Mouse (Mus musculus): ENCODE results near the gene Tfap2a. TPM values are rescaled to one million over a fixed set of nuclear protein-coding genes. Genes with fewer than 3 reads are reported as not detected.

The Tfap2a gene
- polyA plus RNA-seq, 1 experiment from 2014 or later = 10.1 TPM

- no peak overlapping the region for H3K4me2 ChIP-seq
These were observed 35.6 kb downstream of the Tfap2a start for GRCm38 (mm10) chr13:40702361-40703122.

GRCm38 (mm10) chr13:40701691-40702090 lies 36.5 kb downstream of the Tfap2a start:
- Histone ChIP-seq H3K4me1 (replicated peaks) (peaks cover 51% of the 10 kb centered on the region), H3K27me3 (peaks cover 88% of the 10 kb centered on the region), H3K4me2 (no peak overlapping the region), H3K27ac (no peak overlapping the region), H3K9me3 (no peaks in the 10 kb centered on the region), H3K9ac (replicated peaks) (no peak overlapping the region), H3K4me3 (replicated peaks) (no peak overlapping the region), H3K36me3 (no peaks in the 10 kb centered on the region)
- WGBS = 3% methylated on average over 12 of the region's 12 CpGs
- ATAC-seq (ENCODE audit: insufficient number of reproducible peaks, insufficient read depth, low FRiP score, low TSS enrichment, low read depth) = no peak

More at GRCm38 (mm10) chr13:40702361-40703122, 35.6 kb downstream of the Tfap2a start:
- H3K4me3 ChIP-seq (replicated peaks) = no peak overlapping the region
- H3K4me1 ChIP-seq (replicated peaks) = peaks cover 51% of the 10 kb centered on the region
- peaks cover 93% of the 10 kb centered on the region for H3K27me3 ChIP-seq
- no peak overlapping the region for H3K9ac ChIP-seq (replicated peaks)
- H3K27ac ChIP-seq = no peak overlapping the region
- 7% methylated on average over 30 of the region's 30 CpGs for WGBS
- ATAC-seq (ENCODE audit: insufficient number of reproducible peaks, insufficient read depth, low FRiP score, low TSS enrichment, low read depth) = no peak
- H3K36me3 ChIP-seq = no peaks in the 10 kb centered on the region
- no peaks in the 10 kb centered on the region for H3K9me3 ChIP-seq

GRCm38 (mm10) chr13:40685790-40686189 lies 52.4 kb downstream of the Tfap2a start:
- Histone ChIP-seq H3K27me3 (0 out of 2 replicates have a peak, but pooled peaks cover 6% of the 10 kb centered on the region), H3K27ac (no peak overlapping the region), H3K4me1 (replicated peaks) (no peaks in the 10 kb centered on the region), H3K4me2 (no peak overlapping the region), H3K4me3 (replicated peaks) (no peak overlapping the region), H3K9me3 (no peaks in the 10 kb centered on the region), H3K9ac (replicated peaks) (no peak overlapping the region), H3K36me3 (no peaks in the 10 kb centered on the region)
- no peak for ATAC-seq (ENCODE audit: insufficient number of reproducible peaks, insufficient read depth, low FRiP score, low TSS enrichment, low read depth)
- WGBS = 89% methylated on average over 3 of the region's 3 CpGs

GRCm38 (mm10) chr13:40676730-40677129 lies 61.4 kb downstream of the Tfap2a start:
- no peak overlapping the region for H3K4me3 ChIP-seq (replicated peaks)
- no peaks in the 10 kb centered on the region for H3K9me3 ChIP-seq
- no peak overlapping the region for H3K4me2 ChIP-seq
- H3K27me3 ChIP-seq = peaks cover 18% of the 10 kb centered on the region; the same call in 1 of the 2 replicates
- WGBS = 36% methylated on average over 4 of the region's 4 CpGs
- H3K36me3 ChIP-seq = no peaks in the 10 kb centered on the region
- no peak overlapping the region for H3K27ac ChIP-seq
- ATAC-seq (ENCODE audit: insufficient number of reproducible peaks, insufficient read depth, low FRiP score, low TSS enrichment, low read depth) = no peak
- H3K9ac ChIP-seq (replicated peaks) = no peak overlapping the region
- 0 out of 2 replicates have a peak, but pooled peaks cover 5% of the 10 kb centered on the region for H3K4me1 ChIP-seq (replicated peaks)

Other genes with a start within 250 kb of the Tfap2a start
- 2.1 and 2.2 TPM in 2 replicates for gene Gcnt2, start 121.4 kb upstream of the Tfap2a start, polyA plus RNA-seq (2016; fragmentation: Nextera tagmentation; extraction: Ambion mirVana)